Mouse (Mus musculus) hindlimb bud, embryonic 11.5 days (tissue): ENCODE data around the gene Rab36.

Experiments used
- DNase-seq: peaks from one replicate; pipeline ENCODE4 v3.0.0-alpha.2; 2012; ENCODE audit warnings: low read depth, low spot score; ENCODE audit errors: extremely low spot score

Rab36 gene

GRCm38 (mm10) chr10:75044459-75044858 is 7.6 kb downstream of the Rab36 start:
- DNase-seq = no peak

- no peak for DNase-seq
These were observed 9.0 kb downstream of the Rab36 start for GRCm38 (mm10) chr10:75045831-75046230.

GRCm38 (mm10) chr10:75048711-75049110 is 11.9 kb downstream of the Rab36 start:
- no peak for DNase-seq

- no peak for DNase-seq
These were observed 14.7 kb downstream of the Rab36 start for GRCm38 (mm10) chr10:75051364-75052074.

GRCm38 (mm10) chr10:75052902-75053301 is 16.0 kb downstream of the Rab36 start:
- DNase-seq = no peak

GRCm38 (mm10) chr10:75053655-75054054 is 16.8 kb downstream of the Rab36 start:
- DNase-seq = no peak

- no peak for DNase-seq
These were observed 17.3 kb downstream of the Rab36 start for GRCm38 (mm10) chr10:75054125-75054524.

GRCm38 (mm10) chr10:75055672-75056071 is 18.8 kb downstream of the Rab36 start:
- no peak for DNase-seq

- no peak for DNase-seq
These were observed 19.4 kb downstream of the Rab36 start for GRCm38 (mm10) chr10:75056255-75056654.

GRCm38 (mm10) chr10:75058336-75058735 is 21.5 kb downstream of the Rab36 start:
- no peak for DNase-seq

- no peak for DNase-seq
These were observed 22.0 kb downstream of the Rab36 start for GRCm38 (mm10) chr10:75058761-75059395.

GRCm38 (mm10) chr10:75059396-75059795 is 22.5 kb downstream of the Rab36 start:
- no peak for DNase-seq

GRCm38 (mm10) chr10:75060217-75060842 is 23.5 kb downstream of the Rab36 start, which contains the start of gene Bcr:
Gene Bcr, plus strand, starts transcription at chr10:75060592.
- DNase-seq = no peak

GRCm38 (mm10) chr10:75060843-75061235 is 24.0 kb downstream of the Rab36 start:
- DNase-seq = no peak

GRCm38 (mm10) chr10:75061341-75062188 is 24.7 kb downstream of the Rab36 start:
- DNase-seq = no peak

GRCm38 (mm10) chr10:75062189-75062561 is 25.3 kb downstream of the Rab36 start:
- no peak for DNase-seq

GRCm38 (mm10) chr10:75062621-75063020 is 25.8 kb downstream of the Rab36 start:
- no peak for DNase-seq

GRCm38 (mm10) chr10:75063301-75063965 is 26.6 kb downstream of the Rab36 start:
- DNase-seq = no peak

- no peak for DNase-seq
These were observed 28.8 kb downstream of the Rab36 start for GRCm38 (mm10) chr10:75065691-75066090.

GRCm38 (mm10) chr10:75067446-75067845 is 30.6 kb downstream of the Rab36 start:
- DNase-seq = no peak

GRCm38 (mm10) chr10:75068086-75068485 is 31.2 kb downstream of the Rab36 start:
- no peak for DNase-seq
